Comparison of ENCODE assay signal across 17 mouse cellular contexts in the genomic region with DNA sequence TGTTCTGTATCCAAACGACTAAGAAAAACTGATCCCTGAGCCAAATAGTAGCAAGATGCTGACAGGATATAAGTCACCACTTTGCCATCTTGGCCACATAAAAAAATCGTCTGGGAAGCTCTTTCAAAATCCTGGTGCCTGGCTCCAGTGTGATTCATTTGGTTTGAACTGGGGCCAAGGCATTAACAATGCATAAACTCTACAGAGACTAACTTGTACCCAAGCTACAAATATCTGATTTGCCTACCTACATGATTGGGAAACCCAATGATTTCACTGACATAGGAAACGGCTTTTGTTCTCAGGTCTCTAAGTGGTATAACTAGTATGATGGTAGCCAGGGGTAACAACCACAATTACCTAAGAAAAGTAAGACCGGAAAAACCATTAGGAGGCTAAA. TPM values are rescaled to one million over a fixed set of nuclear protein-coding genes. Genes with fewer than 3 reads are reported as not detected.
DNase-seq lines count a peak whose midpoint lies in the region.
"Had no signal": no experiment of that assay in that cellular context is flagged by ENCODE, and none has a peak within 500 bp of the region (broad histone marks: within the 10 kb centered on the region; RNA-seq: fewer than 3 reads in every experiment).

No protein-coding gene starts in this region.

- peak; percentile 4 for DNase-seq in layer of hippocampus, adult 9-11 months
- DNase-seq in layer of hippocampus, adult 9-10 months (ENCODE audit: low spot score) = no peak
- DNase-seq in 3T3-L1 (ENCODE audit: low read depth, low spot score) = peak; percentile 98
- DNase-seq in adipocyte (ENCODE audit: low spot score) = peak; percentile 91
- DNase-seq in fat pad, adult 2 months (ENCODE audit: extremely low read depth, low read depth, low spot score) = peak; percentile 100
- DNase-seq in left cerebral cortex, adult 8-10 months (ENCODE audit: low spot score in 2 of 2) = no peak
- DNase-seq in right cerebral cortex, postnatal 10 days (ENCODE audit: low spot score in 2 of 2) = no peak
- DNase-seq in embryo, embryonic 9.5 days (ENCODE audit: extremely low spot score) = no peak
- DNase-seq: cerebellum, adult 11 months; cerebellum, postnatal 14 days; embryo, embryonic 11 days; heart, postnatal 36 days; kidney, postnatal 25 days; liver, embryonic 13.5 days; lung, postnatal 14 days; right cerebral cortex, postnatal 4 days; thymus, postnatal 36 days had no signal

RNA-seq across cellular contexts. Expression of a gene that starts 37.3 kb away (rescaled TPM):
- 10 to 100 TPM; 33.7 to 38.5 (median 35.4) TPM for total RNA-seq in left cerebral cortex, adult 8-10 months (2022)

RNA-seq across cellular contexts. Expression of a gene that starts 56.2 kb away (rescaled TPM):
- 10 to 100 TPM; 52.4 to 61.8 (median 54.5) TPM for total RNA-seq in left cerebral cortex, adult 8-10 months (2022)

Comparison
In these comparisons a context has a peak if more than half of its experiments do, and no peak if none do; other contexts are left out.
1. DNase-seq: peak in layer of hippocampus, adult 9-11 months (single experiment), 3T3-L1 (single experiment), adipocyte (single experiment) and fat pad, adult 2 months (single experiment); none in layer of hippocampus, adult 9-10 months (single experiment), left cerebral cortex, adult 8-10 months (0 of 2), right cerebral cortex, postnatal 10 days (0 of 2) and embryo, embryonic 9.5 days (single experiment).